Mouse (Mus musculus) forebrain, embryonic 11.5 days (tissue): Measurements from ENCODE around the gene Wfdc12. TPM values are rescaled to one million over a fixed set of nuclear protein-coding genes. Genes with fewer than 3 reads are reported as not detected.

ENCODE experiments used
- ATAC-seq: fragments of 200-750 bp; cut with Nextera tagmentation; replicated peaks from 2 replicates; pipeline ENCODE4 v1.8.0; 2017; ENCODE audit warnings: moderate TSS enrichment; ENCODE audit not compliant: low FRiP score
- DNase-seq: peaks from one replicate; pipeline ENCODE4 v3.0.0-alpha.2; 2017; ENCODE audit warnings: low spot score
- H3K27ac ChIP-seq: fragments of 300-500 bp; sonication (generic); 2 replicates; pipeline ENCODE4 v1.5.1; 2014; ENCODE audit warnings: low read depth, low read length
- H3K27me3 ChIP-seq: fragments of 300-500 bp; sonication (generic); 2 replicates; pipeline ENCODE4 v1.6.1; 2014; ENCODE audit warnings: mild to moderate bottlenecking, low read length, mixed read lengths; ENCODE audit not compliant: control insufficient read depth, insufficient read depth
- H3K36me3 ChIP-seq: fragments of 300-500 bp; sonication (generic); 2 replicates; pipeline ENCODE4 v1.6.1; 2014; ENCODE audit warnings: mild to moderate bottlenecking, low read length, moderate library complexity, mixed read lengths; ENCODE audit not compliant: control insufficient read depth, insufficient read depth
- H3K4me1 ChIP-seq: fragments of 300-500 bp; sonication (generic); replicated peaks from 2 replicates; pipeline ENCODE4 v1.6.1; 2014; ENCODE audit warnings: low read length, mixed read lengths; ENCODE audit not compliant: control insufficient read depth, insufficient read depth
- H3K4me2 ChIP-seq: fragments of 300-500 bp; sonication (generic); 2 replicates; pipeline ENCODE4 v1.6.1; 2014; ENCODE audit warnings: low read depth, mild to moderate bottlenecking, low read length, moderate library complexity, mixed read lengths; ENCODE audit not compliant: severe bottlenecking
- H3K4me3 ChIP-seq: fragments of 300-500 bp; sonication (generic); 2 replicates; pipeline ENCODE4 v1.5.1; 2014; ENCODE audit warnings: low read depth, low read length
- H3K9ac ChIP-seq: fragments of 300-500 bp; sonication (generic); 2 replicates; pipeline ENCODE4 v1.6.1; 2014; ENCODE audit warnings: low read length
- H3K9me3 ChIP-seq: fragments of 300-500 bp; sonication (generic); 2 replicates; pipeline ENCODE4 v1.6.1; 2016; ENCODE audit warnings: low read length, mixed read lengths; ENCODE audit not compliant: control insufficient read depth
- WGBS: fragments of 180-500 bp; shearing (Covaris S2); extraction: QIAGEN DNeasy Blood & Tissue Kit; methylation state at CpG from one replicate; pipeline ENCODE4 v1.1.7; 2014; 5-methylcytosine and 5-hydroxymethylcytosine counted together
- polyA plus RNA-seq: library from polyadenylated mRNA; unstranded; fragments of >200 nt; fragmentation: Nextera tagmentation; extraction: Ambion mirVana; gene quantifications from 2 replicates; pipeline ENCODE4 v1.2.1, GENCODE M21; 2014

Wfdc12 gene
- polyA plus RNA-seq, 1 experiment from 2014 or later = not detected

GRCm38 (mm10) chr2:164154007-164154406 is 36.4 kb downstream of the Wfdc12 start:
- 91% methylated on average over 10 of the region's 10 CpGs for WGBS
- Histone ChIP-seq H3K36me3 (no peaks in the 10 kb centered on the region; the same call in 1 of the 2 replicates), H3K4me3 (no peak overlapping the region), H3K9me3 (no peaks in the 10 kb centered on the region), H3K27ac (no peak overlapping the region), H3K4me1 (no peaks in the 10 kb centered on the region), H3K27me3 (no peaks in the 10 kb centered on the region), H3K4me2 (no peak overlapping the region), H3K9ac (no peak overlapping the region)
- DNase-seq (no peak), ATAC-seq (no peak)

- Histone ChIP-seq H3K36me3 (no peaks in the 10 kb centered on the region; the same call in 1 of the 2 replicates), H3K9me3 (no peaks in the 10 kb centered on the region), H3K4me1 (no peaks in the 10 kb centered on the region), H3K4me2 (no peak overlapping the region), H3K4me3 (no peak overlapping the region), H3K27ac (no peak overlapping the region), H3K9ac (no peak overlapping the region), H3K27me3 (no peaks in the 10 kb centered on the region)
- ATAC-seq = no peak
- no peak for DNase-seq
- 94% methylated on average over 11 of the region's 11 CpGs for WGBS
Observed at GRCm38 (mm10) chr2:164152341-164152740, 38.1 kb downstream of the Wfdc12 start.

- Histone ChIP-seq H3K27ac (no peak overlapping the region), H3K36me3 (no peaks in the 10 kb centered on the region; the same call in 1 of the 2 replicates), H3K27me3 (no peaks in the 10 kb centered on the region), H3K4me2 (no peak overlapping the region), H3K9me3 (no peaks in the 10 kb centered on the region), H3K9ac (no peak overlapping the region), H3K4me1 (no peaks in the 10 kb centered on the region), H3K4me3 (no peak overlapping the region)
- WGBS = 58% methylated on average over 14 of the region's 14 CpGs
- no peak for ATAC-seq
- DNase-seq = no peak
Observed at GRCm38 (mm10) chr2:164150086-164150760, 40.2 kb downstream of the Wfdc12 start.

GRCm38 (mm10) chr2:164146556-164146955 is 43.9 kb downstream of the Wfdc12 start:
- H3K9ac ChIP-seq = no peak overlapping the region
- no peaks in the 10 kb centered on the region for H3K9me3 ChIP-seq
- ATAC-seq (no peak), DNase-seq (no peak)
- H3K4me2 ChIP-seq = no peak overlapping the region
- WGBS = 96% methylated on average over 12 of the region's 12 CpGs
- H3K4me3 ChIP-seq = no peak overlapping the region
- no peaks in the 10 kb centered on the region for H3K4me1 ChIP-seq
- no peaks in the 10 kb centered on the region for H3K27me3 ChIP-seq
- H3K36me3 ChIP-seq = no peaks in the 10 kb centered on the region
- H3K27ac ChIP-seq = no peak overlapping the region

GRCm38 (mm10) chr2:164144541-164144940 is 45.9 kb downstream of the Wfdc12 start:
- WGBS = 89% methylated on average over 10 of the region's 10 CpGs
- Histone ChIP-seq H3K4me3 (no peak overlapping the region), H3K27me3 (no peaks in the 10 kb centered on the region), H3K4me1 (no peaks in the 10 kb centered on the region), H3K36me3 (no peaks in the 10 kb centered on the region; the same call in 1 of the 2 replicates), H3K9me3 (no peaks in the 10 kb centered on the region), H3K4me2 (no peak overlapping the region), H3K27ac (no peak overlapping the region), H3K9ac (no peak overlapping the region)
- DNase-seq (no peak), ATAC-seq (no peak)

GRCm38 (mm10) chr2:164144025-164144424 is 46.4 kb downstream of the Wfdc12 start:
- ATAC-seq (no peak), DNase-seq (no peak)
- Histone ChIP-seq H3K9ac (no peak overlapping the region), H3K4me2 (no peak overlapping the region), H3K27me3 (no peaks in the 10 kb centered on the region), H3K36me3 (no peaks in the 10 kb centered on the region; the same call in 1 of the 2 replicates), H3K9me3 (no peaks in the 10 kb centered on the region), H3K4me3 (no peak overlapping the region), H3K27ac (no peak overlapping the region), H3K4me1 (no peaks in the 10 kb centered on the region)
- WGBS = 79% methylated on average over 6 of the region's 6 CpGs

- no peaks in the 10 kb centered on the region; the same call in 1 of the 2 replicates for H3K36me3 ChIP-seq
- no peak overlapping the region for H3K4me3 ChIP-seq
- H3K9ac ChIP-seq = no peak overlapping the region
- H3K9me3 ChIP-seq = no peaks in the 10 kb centered on the region
- H3K4me2 ChIP-seq = no peak overlapping the region
- DNase-seq = no peak
- no peak overlapping the region for H3K27ac ChIP-seq
- no peak for ATAC-seq
- H3K4me1 ChIP-seq = no peaks in the 10 kb centered on the region
- H3K27me3 ChIP-seq = no peaks in the 10 kb centered on the region
- 74% methylated on average over 10 of the region's 10 CpGs for WGBS
Observed at GRCm38 (mm10) chr2:164142021-164142420, 48.4 kb downstream of the Wfdc12 start.
